Mouse (Mus musculus) hindbrain, embryonic 10.5 days (tissue): Measurements from ENCODE around the gene Snorc. TPM values are rescaled to one million over a fixed set of nuclear protein-coding genes. Genes with fewer than 3 reads are reported as not detected.

Experiments used
- DNase-seq: peaks from one replicate; pipeline ENCODE4 v3.0.0-alpha.2; 2017; ENCODE audit warnings: low spot score
- H3K27ac ChIP-seq: fragments of 300-500 bp; sonication (generic); 2 replicates; pipeline ENCODE4 v1.5.1; 2016; ENCODE audit warnings: mild to moderate bottlenecking, moderate library complexity
- H3K27me3 ChIP-seq: fragments of 300-500 bp; sonication (generic); 2 replicates; pipeline ENCODE4 v1.6.1; 2016; ENCODE audit warnings: mild to moderate bottlenecking; ENCODE audit not compliant: poor library complexity, insufficient read depth, severe bottlenecking
- H3K36me3 ChIP-seq: fragments of 300-500 bp; sonication (generic); 2 replicates; pipeline ENCODE4 v1.6.1; 2016; ENCODE audit warnings: mild to moderate bottlenecking, moderate library complexity
- H3K4me1 ChIP-seq: fragments of 300-500 bp; sonication (generic); replicated peaks from 2 replicates; pipeline ENCODE4 v1.6.1; 2016; ENCODE audit warnings: mild to moderate bottlenecking
- H3K4me3 ChIP-seq: fragments of 300-500 bp; sonication (generic); 2 replicates; pipeline ENCODE4 v1.5.1; 2016; ENCODE audit warnings: mild to moderate bottlenecking, moderate library complexity
- H3K9me3 ChIP-seq: fragments of 300-500 bp; sonication (generic); 2 replicates; pipeline ENCODE4 v1.6.1; 2016; ENCODE audit warnings: mild to moderate bottlenecking, moderate library complexity
- WGBS: fragments of 180-500 bp; shearing (Covaris S2); methylation state at CpG from one replicate; pipeline ENCODE4 v1.1.7; 2016; 5-methylcytosine and 5-hydroxymethylcytosine counted together
- polyA plus RNA-seq: library from polyadenylated mRNA; unstranded; fragments of >200 nt; fragmentation: Nextera tagmentation; extraction: Ambion mirVana; gene quantifications from 2 replicates; pipeline ENCODE4 v1.2.1, GENCODE M21; 2016

Gene Snorc
- polyA plus RNA-seq, 1 experiment from 2014 or later: not detected

DNA sequence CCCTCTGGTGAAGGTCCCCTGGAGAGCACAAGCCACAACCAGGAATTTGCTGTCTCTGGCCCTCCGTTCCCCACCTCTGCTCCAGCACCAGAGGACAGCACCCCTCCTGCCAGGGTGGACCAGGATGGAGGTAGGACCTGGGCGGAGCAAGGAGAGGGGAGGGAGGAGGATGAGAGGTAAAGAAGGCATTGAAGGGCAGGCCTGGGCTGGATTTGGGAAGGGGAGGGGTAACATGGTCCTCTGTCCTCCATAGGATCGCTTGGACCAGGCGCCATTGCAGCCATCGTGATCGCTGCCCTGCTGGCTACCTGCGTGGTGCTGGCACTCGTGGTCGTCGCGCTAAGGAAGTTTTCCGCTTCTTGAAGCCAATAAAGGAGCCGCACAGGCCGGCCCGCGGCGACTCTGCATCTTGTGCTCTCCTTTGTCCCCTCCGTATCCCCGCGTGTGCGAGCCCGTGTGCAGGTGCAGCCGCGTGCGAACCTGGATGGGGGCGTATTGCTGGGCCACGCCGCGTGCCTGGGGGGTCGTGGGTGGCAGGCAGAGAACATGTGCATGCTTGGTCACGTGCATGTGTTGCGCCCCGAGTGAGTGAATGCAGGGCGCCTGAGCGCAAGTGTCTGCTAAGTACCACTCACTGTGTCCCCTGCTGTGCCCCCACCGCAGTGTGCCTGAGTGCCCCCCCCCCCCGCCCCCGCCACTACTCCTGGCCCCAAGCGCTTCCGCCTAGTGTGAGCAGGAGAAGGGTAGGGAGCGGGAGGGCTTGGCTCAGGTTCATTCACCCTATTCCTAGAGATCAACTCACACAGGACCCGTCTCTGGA, 5.2 kb downstream of the Snorc start:
- WGBS: 2% methylated on average over 42 of the region's 42 CpGs
- Histone ChIP-seq H3K27me3 (peaks cover 45% of the 10 kb centered on the region), H3K4me3 (peak overlapping the region; percentile 56), H3K9me3 (no peaks in the 10 kb centered on the region), H3K27ac (peak overlapping the region; percentile 79), H3K4me1 (peaks cover 13% of the 10 kb centered on the region), H3K36me3 (no peaks in the 10 kb centered on the region)
- DNase-seq: peak; percentile 17

DNA sequence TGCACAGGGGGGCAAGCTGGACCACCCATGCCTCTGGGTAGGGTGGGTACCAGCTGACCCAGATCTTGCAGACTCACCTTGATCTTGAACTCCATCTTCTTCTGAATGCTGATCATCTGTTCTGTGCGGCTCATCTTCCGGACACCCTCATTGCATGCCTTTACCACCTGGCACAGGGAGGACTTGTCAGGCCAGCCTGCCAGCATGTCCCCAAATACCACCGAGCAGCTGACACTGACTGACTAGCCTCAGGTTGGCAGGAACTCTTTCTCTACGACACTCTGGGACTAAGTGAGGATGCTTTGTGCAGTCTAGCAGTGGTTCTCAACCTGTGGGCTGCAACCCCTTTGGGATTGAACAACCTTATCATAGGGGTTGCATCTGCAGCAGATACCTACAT, 12.5 kb downstream of the Snorc start:
- H3K27me3 ChIP-seq: peaks cover 2% of the 10 kb centered on the region; the same call in 1 of the 2 replicates
- DNase-seq: no peak
- H3K4me3 ChIP-seq: no peak overlapping the region
- WGBS: 90% methylated on average over 4 of the region's 4 CpGs
- H3K9me3 ChIP-seq: no peaks in the 10 kb centered on the region
- no peaks in the 10 kb centered on the region for H3K4me1 ChIP-seq
- no peaks in the 10 kb centered on the region for H3K36me3 ChIP-seq
- H3K27ac ChIP-seq: no peak overlapping the region

DNA sequence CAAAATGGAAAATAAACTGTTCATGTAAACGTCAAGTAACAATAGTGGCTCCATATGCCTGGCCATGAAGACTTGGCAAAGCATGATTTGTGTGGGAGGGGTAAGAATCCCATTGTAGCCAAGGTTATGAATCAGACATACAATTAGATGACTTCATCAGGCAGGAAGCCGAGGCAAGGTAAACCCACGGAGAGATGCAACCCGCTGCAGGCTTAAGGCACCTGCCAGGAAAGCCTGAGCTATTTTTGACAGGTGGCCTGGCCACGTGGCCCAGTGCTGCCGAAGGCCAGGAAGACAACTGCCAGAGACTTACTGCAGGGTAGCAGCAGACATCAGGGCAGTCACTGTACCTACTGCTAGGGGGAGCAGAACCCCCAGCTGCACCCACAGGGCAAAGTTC, 16.3 kb downstream of the Snorc start:
- Histone ChIP-seq H3K4me3 (no peak overlapping the region), H3K27me3 (no peaks in the 10 kb centered on the region), H3K27ac (no peak overlapping the region), H3K9me3 (no peaks in the 10 kb centered on the region), H3K4me1 (no peaks in the 10 kb centered on the region), H3K36me3 (no peaks in the 10 kb centered on the region)
- WGBS: 87% methylated on average over 6 of the region's 6 CpGs
- DNase-seq: no peak

DNA sequence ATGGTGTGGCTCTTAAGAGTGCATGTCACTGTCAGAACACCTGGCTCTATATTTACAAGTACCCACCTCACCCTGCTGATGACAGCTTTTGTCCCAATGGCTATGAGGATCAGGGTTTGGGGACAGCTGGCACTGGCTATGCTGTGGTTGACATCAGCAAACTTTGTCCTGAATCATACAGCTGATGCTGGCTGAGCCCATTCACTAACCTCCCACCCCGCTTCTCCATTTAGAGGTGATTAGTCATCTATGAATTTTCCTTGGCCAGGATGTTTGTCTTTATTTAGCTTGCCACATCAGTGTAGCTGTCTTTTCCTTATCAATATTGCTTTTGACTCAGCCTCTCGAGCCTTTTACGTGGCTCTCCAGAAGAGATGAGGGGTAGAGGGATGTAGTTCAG, 22.2 kb downstream of the Snorc start:
- Histone ChIP-seq H3K27ac (no peak overlapping the region), H3K4me1 (no peaks in the 10 kb centered on the region), H3K27me3 (no peaks in the 10 kb centered on the region), H3K9me3 (no peaks in the 10 kb centered on the region), H3K36me3 (no peaks in the 10 kb centered on the region), H3K4me3 (no peak overlapping the region)
- no peak for DNase-seq
- WGBS: 90% methylated on average over 3 of the region's 3 CpGs

DNA sequence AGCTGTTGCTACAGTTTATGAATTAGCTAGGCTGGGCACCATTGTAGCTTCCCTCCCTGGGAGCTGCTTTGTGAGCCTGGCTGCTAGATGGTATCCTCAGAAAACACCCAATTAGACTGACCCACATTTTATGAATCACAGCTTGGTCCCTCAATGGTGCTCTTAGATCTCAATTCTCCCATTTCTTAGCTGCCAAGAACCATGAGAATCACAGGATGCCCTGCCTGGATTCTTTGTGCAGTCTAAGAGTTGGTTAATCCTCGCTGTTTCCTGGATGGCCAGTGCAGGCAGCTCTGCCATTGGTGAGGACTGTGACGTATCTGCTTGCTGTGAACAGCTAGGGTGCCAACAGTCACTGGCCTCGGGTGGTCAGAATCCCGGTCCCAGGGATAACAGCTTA, 23.5 kb downstream of the Snorc start:
- H3K27ac ChIP-seq: no peak overlapping the region
- H3K9me3 ChIP-seq: no peaks in the 10 kb centered on the region
- no peaks in the 10 kb centered on the region for H3K36me3 ChIP-seq
- H3K27me3 ChIP-seq: no peaks in the 10 kb centered on the region
- DNase-seq: no peak
- no peaks in the 10 kb centered on the region for H3K4me1 ChIP-seq
- no peak overlapping the region for H3K4me3 ChIP-seq
- 73% methylated on average over 4 of the region's 4 CpGs for WGBS

DNA sequence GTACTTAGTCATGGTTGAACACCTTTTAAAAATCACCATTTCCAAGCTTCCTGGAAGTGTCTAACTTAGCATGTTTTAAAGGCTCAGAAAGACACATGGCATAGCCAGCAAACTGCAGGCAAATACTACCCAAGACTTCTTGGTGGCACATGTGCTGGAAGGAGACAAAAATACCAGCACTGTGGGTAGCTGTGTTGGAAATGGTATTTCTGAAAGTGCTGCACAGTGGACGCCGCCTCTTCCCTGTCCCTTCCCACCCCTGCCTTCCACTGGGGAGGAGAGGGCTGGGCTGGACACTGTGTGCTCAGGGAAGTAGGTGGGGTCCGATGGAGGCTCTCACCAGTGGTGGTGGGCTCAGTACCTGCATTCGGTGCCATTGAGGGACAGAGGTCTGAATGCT, 35.5 kb downstream of the Snorc start:
- H3K9me3 ChIP-seq: no peaks in the 10 kb centered on the region
- WGBS: 96% methylated on average over 4 of the region's 4 CpGs
- peaks cover 31% of the 10 kb centered on the region for H3K4me1 ChIP-seq
- H3K27me3 ChIP-seq: peaks cover 36% of the 10 kb centered on the region
- no peak overlapping the region for H3K4me3 ChIP-seq
- no peak for DNase-seq
- H3K27ac ChIP-seq: no peak overlapping the region
- H3K36me3 ChIP-seq: no peaks in the 10 kb centered on the region

DNA sequence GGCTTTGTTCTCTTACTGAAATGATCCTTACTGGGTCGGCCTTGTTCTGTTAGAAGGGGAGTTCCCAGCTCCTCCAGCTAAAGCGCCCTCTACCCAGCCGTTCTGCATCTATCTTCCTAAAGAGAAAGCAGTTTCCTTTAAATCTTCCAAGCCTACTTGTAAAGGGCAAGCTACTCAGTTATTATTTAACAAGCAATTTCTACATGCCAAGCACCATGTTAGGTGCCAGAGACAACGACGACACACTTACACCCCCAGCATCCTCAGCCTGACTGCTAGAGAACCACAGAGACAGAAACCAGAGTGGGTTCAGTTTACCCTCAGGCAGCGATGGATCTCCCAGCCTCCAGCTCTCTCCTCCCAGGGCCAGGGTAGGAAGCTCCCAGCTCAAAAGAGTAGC, 37.8 kb downstream of the Snorc start:
- H3K4me1 ChIP-seq: peaks cover 33% of the 10 kb centered on the region
- no peak for DNase-seq
- no peaks in the 10 kb centered on the region for H3K36me3 ChIP-seq
- H3K9me3 ChIP-seq: no peaks in the 10 kb centered on the region
- peaks cover 57% of the 10 kb centered on the region for H3K27me3 ChIP-seq
- H3K4me3 ChIP-seq: no peak overlapping the region
- no peak overlapping the region for H3K27ac ChIP-seq
- 62% methylated on average over 6 of the region's 6 CpGs for whole genome bisulfite sequencing

DNA sequence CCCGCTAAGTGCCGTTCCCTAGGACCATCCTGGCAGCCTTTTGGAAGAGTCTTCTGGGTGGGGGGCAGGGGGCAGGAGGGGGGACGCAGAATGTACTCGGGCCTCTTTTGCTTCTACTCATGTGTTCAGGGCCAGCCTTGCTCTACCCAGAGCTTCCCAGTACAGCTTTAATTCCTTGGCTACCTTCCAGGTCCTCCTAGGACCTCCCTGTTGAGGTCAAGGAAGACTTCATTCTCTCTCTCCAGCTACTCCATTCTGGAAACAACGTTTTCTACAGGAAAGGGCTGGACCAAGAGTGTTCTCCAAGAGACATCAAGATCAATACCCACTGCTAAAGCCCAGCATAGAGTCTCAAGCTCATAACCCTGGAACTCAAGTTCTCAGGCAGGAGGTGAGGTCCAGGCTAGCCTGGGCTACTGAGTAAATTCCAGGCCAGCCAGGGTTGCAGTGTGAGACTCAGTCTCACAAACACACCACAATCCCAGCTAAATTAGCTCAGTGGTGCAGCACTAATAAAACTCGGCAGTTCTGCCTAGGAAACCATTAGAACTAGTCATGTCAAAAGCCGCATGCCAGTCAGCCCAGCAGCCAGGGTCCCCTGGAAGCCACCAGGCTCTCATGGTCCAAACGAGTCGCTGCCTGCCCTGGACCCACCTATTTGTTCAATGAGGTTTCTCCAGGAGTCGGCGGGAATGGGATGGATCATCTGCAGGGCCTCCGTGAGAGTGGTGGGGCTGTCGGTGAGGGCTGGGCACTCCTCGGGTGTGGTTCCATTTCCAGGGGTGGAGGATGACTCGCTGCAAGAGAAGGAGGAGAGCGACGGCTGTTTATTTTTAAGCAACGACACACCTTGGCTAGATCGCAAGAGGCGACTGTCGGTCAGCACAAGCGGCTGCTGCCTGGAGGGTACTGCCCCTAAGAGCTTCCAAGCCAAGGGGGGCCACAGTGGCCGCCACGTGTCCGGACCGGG, 38.8 kb downstream of the Snorc start:
- H3K27me3 ChIP-seq: peaks cover 57% of the 10 kb centered on the region
- 22% methylated on average over 26 of the region's 26 CpGs for WGBS
- H3K4me1 ChIP-seq: peaks cover 25% of the 10 kb centered on the region
- H3K4me3 ChIP-seq: peak overlapping the region; percentile 84
- H3K36me3 ChIP-seq: no peaks in the 10 kb centered on the region
- no peaks in the 10 kb centered on the region for H3K9me3 ChIP-seq
- peak; percentile 39 for DNase-seq
- no peak overlapping the region for H3K27ac ChIP-seq

DNA sequence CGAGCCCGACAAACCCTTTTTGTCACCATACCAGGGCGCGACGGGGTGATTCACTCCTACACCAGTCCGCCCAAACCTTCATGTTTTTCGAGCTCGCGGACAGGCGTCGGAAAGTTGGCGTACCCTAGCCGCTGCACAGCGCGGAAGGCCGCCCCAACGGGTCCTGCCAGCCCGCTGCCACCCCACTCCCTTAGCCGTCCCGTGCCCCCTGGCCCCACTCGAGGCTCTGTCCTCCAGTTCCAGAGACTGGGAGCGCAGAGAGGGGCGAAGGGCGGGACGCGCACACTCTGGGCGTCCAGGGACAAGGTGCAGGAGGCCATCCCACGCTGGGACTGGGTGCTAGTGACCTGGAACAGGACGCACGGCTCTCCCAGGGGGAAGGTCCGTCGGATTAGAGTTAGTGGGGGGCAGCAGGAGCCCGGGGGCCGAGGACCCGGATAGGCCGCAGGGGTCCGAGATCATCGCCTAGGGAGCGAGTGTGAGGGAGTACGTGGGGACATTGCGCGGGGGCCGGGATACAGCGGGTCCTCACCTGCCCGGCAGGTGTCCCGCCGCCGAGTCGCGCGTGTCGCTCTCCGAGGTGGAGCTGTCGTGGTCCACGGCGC, 39.6 kb downstream of the Snorc start, which contains the start of gene Neu2:
TSS of gene Neu2 (plus strand) at position 329 of the 605 bp plus-strand sequence.
- Histone ChIP-seq H3K27me3 (peaks cover 57% of the 10 kb centered on the region), H3K9me3 (no peaks in the 10 kb centered on the region), H3K4me1 (peaks cover 17% of the 10 kb centered on the region), H3K27ac (peak within 1 kb of the TSS; percentile 84), H3K36me3 (no peaks in the 10 kb centered on the region), H3K4me3 (peak within 1 kb of the TSS; percentile 84)
- DNase-seq: no peak
- WGBS: under 1% methylated on average over 56 of the region's 56 CpGs

DNA sequence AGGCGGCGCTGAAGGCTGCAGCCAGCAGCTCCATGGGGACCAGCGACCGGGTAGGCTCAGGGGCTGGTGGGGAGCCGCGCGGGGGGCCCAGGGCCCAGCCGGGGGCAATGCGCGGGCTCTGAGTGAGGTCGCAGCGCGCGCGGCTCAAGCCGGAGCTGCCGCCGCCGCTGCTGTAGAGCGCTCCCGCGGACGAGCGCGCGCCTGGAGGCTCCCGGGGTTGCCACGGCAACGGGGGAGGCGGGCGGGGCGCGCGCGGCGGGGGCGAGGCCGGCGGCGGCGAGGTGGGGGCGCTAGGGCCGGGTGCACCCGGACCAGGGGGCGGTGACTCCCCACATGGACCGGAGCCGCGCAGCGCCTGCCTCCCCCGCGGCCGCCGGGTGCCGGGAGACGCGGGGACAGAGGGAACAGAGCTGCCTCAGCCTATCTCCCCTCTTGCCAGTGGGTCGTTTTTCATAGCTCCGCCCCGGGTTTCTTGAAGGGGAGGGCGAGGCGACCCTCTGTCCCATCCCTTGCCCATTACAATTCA, 40.2 kb downstream of the Snorc start:
- under 1% methylated on average over 59 of the region's 61 CpGs for WGBS
- H3K36me3 ChIP-seq: no peaks in the 10 kb centered on the region
- peak; percentile 58 for DNase-seq
- H3K4me3 ChIP-seq: peak overlapping the region; percentile 84
- H3K4me1 ChIP-seq: peaks cover 17% of the 10 kb centered on the region
- peaks cover 57% of the 10 kb centered on the region for H3K27me3 ChIP-seq
- H3K27ac ChIP-seq: peak overlapping the region; percentile 84
- no peaks in the 10 kb centered on the region for H3K9me3 ChIP-seq

DNA sequence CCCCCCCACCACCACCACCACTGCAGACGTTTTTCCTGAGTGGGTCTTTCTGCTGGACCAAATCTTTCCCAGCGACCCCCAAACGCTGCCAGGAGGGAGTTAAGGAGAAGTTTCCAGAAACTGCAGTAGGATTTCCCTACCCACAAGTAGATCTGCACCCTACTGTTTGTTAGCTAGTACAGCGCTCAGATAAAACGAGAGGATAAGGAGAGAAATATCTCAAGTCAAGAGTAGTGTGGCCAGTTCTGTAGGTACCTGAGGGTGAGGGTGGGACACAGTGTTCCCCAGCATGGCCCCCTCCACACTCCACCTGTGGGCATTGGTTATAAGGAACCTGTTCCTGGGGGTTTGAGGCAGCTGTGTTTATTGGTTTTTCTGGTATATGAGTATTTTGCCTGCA, 40.8 kb downstream of the Snorc start:
- H3K4me3 ChIP-seq: peak overlapping the region; percentile 84

DNA sequence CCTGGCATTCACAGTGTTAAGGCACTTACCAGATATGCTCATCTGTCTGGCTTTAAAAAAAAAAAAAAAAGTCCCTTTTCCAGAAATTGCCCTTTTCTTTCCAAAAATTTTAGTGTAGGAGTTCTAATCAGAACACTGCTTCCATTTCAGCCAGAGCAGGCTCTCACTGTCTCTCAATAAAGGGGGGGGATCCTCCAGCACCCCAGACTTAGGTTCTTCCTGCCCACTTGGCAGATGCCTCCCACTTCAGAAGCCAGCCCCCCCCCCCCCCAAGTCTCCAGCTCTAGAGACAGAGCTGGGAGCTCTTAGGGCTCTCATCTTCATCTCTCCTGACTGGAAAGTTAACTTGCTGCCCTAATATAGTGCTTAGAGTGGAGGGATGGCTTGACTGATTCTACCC, 50.4 kb downstream of the Snorc start:
- no peak for DNase-seq
- H3K9me3 ChIP-seq: no peaks in the 10 kb centered on the region
- no peak overlapping the region for H3K4me3 ChIP-seq
- no peaks in the 10 kb centered on the region for H3K27me3 ChIP-seq
- H3K27ac ChIP-seq: no peak overlapping the region
- H3K4me1 ChIP-seq: peaks cover 10% of the 10 kb centered on the region
- H3K36me3 ChIP-seq: no peaks in the 10 kb centered on the region

More for the DNA sequence above, 40.8 kb downstream of the Snorc start:
- Histone ChIP-seq H3K9me3 (no peaks in the 10 kb centered on the region), H3K27me3 (peaks cover 57% of the 10 kb centered on the region), H3K4me1 (peaks cover 17% of the 10 kb centered on the region), H3K27ac (no peak overlapping the region), H3K36me3 (no peaks in the 10 kb centered on the region)
- 25% methylated on average over 5 of the region's 5 CpGs for WGBS
- DNase-seq: no peak
